Mouse (Mus musculus): ENCODE data around the gene Pou2f1. TPM values are rescaled to one million over a fixed set of nuclear protein-coding genes. Genes with fewer than 3 reads are reported as not detected.
A peak's percentile ranks its signal among the peaks of the same experiment; 100 is the strongest.

Pou2f1 gene
- total RNA-seq, 2 experiments from 2014 or later, result 17.3 to 28.5 TPM

DNA sequence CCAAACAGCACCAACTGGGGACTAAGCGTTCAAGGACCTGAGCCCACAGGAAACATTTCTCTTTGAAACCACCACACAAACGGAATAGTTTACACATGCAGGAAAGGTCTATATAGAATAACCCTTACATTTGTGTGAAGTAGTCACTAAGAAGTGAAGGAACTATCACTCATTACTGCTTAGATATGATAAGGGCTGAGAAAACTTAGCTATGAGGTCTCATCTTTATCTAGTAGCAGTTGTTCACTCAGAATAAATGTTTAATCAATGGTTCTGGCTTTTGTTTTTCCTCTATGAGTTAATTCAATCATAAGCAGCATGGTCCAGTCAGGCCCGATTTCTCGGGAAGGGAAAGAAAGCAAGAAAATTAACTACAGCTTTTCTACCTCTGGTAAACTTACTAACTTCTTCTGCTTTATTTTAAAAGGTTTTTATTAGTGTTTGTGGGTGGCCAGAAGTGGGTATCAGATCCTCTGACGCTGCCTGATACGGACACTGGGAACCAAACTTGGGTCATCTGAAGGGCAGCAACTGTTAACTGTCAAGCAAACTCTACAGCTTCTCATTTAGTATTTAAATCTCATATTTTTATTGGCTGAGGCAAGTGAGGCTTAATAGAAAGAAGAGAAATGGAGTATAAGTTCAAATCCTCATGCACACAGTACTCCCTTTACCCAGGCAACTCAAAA is 40.7 kb downstream of the Pou2f1 start:
- peak; percentile 54; the same call in 1 of the 2 replicates for ATAC-seq (replicated peaks; ENCODE audit: poor library complexity)

DNA sequence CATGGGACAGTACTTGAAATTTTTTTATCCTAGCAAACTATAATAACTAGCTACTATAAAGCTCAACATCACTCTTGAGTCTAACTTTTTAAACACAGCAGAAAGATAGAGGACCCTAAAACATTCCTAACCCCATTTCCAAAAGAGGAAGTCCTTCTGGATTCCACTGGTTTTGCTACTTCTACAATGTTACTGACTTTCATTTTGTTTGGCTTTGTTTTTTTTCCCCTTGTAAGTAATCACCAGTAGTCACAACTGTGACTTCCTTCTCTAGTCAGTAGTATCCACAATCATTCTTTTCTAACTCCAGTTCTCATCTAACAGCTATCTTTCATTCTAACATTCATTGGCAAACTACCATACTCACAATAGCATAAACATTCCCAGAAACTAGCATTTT is 44.3 kb downstream of the Pou2f1 start:
- 0 out of 2 replicates have a peak, but pooled peaks have one; percentile 29 for ATAC-seq (replicated peaks; ENCODE audit: poor library complexity)

DNA sequence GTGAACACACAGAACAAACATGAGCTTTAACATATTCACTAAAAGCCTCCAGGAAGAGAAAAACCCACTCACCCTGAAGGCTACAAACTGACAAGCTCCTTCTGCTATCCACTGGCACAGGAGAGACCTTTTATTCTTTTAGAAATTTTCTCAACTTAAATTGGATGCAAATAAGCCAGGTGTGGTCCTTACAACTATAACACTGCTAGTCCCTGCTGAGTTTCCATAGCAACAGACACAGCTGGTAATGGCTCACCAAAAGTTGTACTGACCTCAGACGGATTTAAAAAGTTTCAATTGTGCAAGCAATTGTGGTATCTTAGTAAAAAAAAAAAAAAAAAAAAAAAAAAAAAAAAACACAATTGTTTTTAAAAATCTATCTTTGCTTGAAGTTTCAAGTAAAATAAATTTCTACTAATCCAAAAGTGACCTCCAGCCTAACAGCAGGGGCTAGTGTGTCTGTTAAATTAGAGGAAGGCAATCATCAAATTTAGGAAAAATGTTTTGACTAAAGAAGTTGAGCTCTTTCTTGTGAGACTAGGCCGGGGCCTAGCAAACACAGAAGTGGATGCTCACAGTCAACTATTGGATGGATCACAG is 54.2 kb downstream of the Pou2f1 start:
- ATAC-seq (replicated peaks; ENCODE audit: poor library complexity), result no peak

DNA sequence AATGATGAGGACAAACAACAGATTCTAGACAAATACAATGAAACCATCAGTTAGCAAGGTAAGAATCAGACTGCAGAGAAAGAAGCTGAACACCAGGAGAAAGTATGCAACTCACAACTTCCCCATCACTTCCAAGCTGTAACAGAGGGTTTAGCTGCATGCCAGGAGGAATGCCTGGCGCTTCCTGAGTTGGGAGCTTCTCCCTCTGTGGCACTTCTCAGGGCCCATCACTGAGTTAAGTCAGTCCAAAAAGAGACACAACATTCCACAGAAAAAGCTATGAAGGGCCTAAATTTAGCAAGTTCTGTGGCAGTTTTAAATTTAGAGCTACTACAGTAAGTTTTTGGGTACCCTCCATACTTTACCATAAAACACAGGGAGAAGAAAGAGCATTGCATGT is 59.2 kb downstream of the Pou2f1 start:
- no peak for ATAC-seq (replicated peaks; ENCODE audit: poor library complexity)

DNA sequence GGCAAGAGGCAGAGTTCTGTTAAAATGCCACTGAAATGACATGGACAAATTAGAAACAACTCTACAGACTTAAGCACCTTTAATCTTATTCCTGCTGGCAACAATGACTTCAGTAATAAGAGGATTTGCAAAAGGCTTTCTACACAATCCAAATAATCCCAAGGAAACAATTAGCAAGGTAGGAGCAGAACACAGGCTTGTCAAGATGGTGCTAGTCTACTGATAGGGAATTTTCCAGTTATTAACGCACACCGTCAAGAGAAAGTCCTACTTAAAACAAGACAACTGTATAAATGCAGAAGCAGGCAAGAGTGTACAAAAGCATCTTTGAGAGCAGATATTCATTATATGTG is 67.0 kb downstream of the Pou2f1 start:
- no peak for ATAC-seq (replicated peaks; ENCODE audit: poor library complexity)

DNA sequence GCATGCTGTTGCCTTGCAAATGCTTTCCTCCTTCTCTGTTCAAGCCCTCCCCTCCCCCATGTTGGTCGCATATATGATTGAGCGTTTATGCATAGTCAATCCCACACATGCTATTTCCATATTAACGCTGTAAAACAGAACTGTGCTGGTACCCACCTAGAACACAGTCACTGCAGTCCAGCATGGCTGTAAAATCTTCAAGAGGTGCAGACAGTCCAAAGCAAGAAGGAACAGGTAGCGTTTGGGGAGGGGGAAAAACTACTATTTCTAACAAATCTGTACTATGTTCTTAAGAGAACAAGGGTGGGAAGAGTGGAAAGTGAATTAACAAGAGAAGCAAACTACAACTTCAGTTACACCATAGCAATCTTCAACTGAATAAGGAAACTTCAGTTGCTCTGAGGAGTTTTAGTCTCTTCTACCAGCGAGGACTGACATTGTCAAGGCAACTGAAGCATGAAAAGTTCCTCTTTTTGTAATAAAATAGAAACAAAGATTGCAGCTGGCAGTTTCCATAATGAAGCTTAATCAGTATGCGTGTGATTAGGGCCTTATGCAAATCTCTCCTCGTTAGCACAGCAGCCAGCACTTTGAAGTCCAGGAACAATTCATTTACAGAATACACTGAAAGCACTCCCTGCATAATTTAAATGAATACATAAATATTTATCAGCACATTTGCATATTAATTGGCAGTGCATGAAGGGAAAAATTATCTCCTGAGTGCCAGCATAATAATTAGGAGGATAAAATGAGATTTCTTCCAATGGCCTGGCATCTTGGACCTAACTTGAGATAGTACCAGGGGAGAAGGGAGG is 67.6 kb downstream of the Pou2f1 start:
- peak; percentile 77 for ATAC-seq (replicated peaks; ENCODE audit: poor library complexity)

DNA sequence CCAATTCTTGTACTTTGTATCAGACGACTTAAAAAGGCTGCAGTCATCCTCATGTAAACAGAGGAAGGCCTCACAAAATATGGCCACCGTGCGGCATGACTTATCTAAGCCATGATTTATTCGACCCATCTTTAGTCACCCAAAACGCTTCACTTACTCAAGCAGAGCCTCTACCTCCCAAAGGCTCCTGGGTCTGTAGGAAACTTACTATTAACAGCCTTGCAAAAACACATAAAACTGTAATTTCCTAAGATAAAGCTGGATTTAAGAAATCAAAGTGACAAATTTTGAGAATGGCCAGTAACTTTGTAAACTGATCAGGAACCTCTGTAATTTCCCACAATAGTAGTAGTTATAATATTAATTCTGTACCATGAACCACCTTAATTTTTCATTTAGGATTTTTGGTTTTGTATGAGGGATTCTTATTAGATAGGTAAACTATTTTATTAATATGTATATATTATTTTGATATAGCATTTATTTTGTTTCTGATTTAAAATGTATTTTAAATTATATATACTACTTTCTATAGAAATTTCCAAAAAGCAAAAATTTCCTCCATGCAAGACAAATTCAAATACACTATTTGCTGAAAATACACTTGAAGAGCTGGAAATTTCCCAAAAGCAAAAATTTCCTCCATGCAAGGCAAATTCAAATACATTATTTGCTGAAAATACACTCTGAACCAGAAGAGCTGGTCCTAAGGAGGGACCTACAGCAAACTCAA is 68.4 kb downstream of the Pou2f1 start:
- ATAC-seq (replicated peaks; ENCODE audit: poor library complexity), result no peak

DNA sequence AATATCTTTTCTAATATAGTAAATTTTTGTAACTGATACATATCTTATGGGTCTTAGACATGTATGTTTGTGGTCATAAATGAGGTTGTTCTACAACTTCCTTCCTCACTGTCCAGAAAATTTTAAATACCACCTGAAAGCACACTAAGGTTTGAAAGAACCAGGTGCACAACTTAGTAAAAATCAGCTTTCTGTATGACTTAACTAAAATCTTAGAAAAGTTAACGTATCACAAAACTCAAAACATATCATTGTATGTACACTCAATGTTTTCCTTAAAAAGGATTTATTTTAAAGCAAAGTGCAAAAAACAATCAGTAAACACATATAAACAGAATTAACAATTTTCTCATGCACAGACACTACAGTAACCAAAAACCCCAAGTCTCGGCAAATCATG is 69.6 kb downstream of the Pou2f1 start:
- no peak for ATAC-seq (replicated peaks; ENCODE audit: poor library complexity)

DNA sequence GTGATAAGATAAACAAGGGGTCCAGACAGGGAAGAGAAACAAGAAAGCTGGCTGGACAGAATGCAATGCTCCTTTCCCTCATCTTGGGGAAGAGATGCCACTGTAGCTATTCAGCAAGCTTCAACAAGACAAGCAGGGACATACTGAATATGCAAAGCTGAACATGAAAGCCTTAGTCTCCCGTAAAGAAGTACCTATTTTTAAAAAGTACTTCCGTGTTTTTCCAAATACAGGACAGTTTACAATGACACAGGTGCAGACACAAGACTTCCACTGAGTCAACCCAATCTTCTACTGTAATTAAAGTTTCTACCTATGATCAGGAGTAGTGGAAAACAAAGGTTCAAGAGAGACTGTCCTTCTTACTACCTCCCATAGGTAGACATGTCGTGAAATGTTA is 72.0 kb downstream of the Pou2f1 start:
- no peak for ATAC-seq (replicated peaks; ENCODE audit: poor library complexity)

DNA sequence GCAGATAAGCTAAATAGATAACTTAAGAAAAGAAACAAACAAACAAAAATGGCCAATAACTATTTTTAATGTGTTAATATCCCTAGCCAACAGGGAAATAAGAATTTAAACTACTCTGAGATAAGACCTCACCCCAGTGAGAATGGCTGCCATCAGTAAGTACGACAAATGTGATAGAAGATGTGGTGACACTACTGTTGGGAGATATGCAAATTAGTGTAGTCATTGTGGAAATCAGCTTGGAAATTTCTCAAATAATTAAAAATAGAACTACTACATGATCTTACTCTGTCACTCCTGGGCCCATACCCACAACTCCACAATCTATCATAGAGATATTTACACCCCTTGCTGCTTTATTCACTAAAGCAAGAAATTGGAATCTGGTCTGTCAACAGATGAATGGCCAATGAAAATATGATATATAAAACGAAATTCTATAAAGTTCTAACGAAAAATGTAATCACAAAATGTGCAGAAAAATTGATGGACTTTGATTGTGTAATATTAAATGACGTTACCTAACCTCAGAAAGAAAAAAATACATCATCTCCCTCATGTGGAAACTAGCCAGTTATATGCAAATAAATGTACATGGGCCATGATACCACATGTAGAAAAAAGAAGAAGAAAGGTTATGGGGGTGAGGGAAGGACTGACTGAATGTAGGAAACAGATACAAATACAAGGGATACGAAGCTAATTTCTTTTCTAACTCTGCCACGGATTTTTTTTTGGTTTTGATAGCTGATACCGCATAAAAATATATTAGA is 74.8 kb downstream of the Pou2f1 start:
- peak; percentile 66 for ATAC-seq (replicated peaks; ENCODE audit: poor library complexity)

DNA sequence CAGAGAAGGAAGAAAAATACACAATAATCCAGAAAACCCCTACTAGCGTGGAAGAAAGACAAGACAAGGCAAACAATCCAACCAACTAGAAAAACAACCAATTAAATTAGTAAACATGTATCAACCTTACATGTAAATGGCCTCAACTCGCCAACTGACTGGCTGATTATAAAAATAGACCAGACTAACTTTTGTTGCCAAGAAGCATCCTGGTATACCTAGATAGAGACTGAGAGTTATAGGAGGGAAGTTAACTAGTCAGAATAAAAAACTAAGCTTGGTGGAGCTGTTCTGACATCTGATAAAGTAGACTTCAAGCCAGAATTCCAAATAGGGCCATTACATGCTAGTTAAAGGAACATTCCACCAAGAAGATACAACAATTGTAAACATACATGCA is 77.3 kb downstream of the Pou2f1 start:
- peak; percentile 52 for ATAC-seq (replicated peaks; ENCODE audit: poor library complexity)

DNA sequence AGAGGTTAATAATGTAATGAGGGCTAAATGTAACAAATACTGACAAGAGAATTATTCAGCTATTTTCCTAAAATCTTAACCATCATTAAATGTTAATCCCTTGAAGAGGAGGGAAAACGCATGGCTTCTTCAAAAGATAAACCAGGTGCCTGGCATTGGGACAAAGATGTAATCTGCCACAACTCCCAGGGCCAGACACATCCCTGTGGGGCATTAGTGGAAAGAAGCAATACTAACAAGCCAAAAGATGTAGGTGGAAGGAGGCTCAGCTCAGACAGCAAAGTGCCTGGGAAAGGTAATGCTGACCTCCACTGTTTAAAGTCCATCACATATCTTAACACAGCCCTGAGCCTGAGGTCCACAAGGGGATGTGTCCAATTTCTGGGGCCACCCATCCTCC is 80.0 kb downstream of the Pou2f1 start:
- no peak for ATAC-seq (replicated peaks; ENCODE audit: poor library complexity)

DNA sequence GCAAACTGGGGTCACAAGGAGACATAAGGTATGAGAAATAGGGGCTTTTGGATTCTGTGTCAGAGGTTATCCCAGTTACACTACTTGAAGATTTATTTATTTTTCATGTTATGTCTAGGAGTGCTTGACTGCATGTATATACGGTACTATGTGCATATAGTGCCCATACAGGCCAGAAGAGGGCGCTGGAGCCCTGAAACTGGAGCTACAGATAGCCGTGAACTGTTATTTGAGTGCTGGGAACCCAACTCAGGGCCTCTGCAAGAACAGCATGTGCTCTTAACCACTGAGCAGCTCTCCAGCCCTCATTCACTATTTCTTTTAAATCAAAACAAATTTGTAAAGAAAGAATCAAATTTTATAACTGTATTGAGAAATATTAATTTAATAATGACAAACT is 81.5 kb downstream of the Pou2f1 start:
- no peak for ATAC-seq (replicated peaks; ENCODE audit: poor library complexity)

DNA sequence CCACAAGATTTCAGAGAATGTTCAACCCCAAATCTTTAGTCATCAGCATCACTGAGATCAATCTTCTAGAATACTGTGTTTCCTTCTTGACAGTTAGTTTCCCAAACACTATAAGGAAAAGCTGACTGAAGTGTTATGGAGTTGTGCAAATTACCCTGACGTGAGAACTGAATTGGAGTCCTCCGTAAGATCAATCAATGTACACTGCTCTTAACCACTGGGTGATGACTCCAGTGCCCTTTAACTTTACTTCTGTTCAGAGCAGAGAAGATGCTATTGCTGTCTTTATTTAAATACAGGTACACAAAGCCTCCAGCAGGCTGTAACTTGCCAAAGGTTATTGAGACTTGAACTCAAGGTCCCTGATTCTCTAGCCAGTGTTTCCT is 88.1 kb downstream of the Pou2f1 start:
- no peak for ATAC-seq (replicated peaks; ENCODE audit: poor library complexity)

DNA sequence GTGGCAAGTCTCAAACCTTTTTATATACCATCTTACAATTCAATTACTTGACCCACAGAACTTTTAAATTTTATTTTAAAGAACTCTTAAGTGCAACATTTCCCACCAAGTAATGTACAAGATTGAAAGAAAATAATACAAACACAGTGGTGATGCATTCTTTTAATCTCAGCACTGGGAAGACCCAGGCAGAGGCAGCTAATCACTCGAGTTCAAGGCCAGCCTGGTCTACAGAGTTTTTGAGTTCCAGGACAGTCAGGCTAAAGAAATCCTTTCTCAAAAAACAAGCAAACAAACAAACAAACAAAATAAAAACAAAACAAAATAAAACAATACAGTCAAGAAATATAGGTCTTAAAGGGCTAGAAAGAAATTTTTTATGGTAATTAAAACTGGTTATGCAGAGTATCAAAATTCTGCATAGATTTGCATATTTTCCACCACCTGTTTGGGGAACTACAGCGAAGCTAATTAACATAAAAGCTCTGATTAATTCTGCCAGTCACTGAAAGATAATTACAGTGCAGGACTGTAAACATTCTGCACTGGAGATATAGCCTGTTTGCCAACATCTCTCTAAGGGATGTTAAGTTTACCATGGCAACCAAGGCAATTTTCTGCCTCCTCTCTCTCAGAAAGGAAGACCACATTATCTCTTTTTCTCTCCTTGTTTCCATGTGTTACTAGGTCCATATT is 88.6 kb downstream of the Pou2f1 start:
- no peak for ATAC-seq (replicated peaks; ENCODE audit: poor library complexity)

DNA sequence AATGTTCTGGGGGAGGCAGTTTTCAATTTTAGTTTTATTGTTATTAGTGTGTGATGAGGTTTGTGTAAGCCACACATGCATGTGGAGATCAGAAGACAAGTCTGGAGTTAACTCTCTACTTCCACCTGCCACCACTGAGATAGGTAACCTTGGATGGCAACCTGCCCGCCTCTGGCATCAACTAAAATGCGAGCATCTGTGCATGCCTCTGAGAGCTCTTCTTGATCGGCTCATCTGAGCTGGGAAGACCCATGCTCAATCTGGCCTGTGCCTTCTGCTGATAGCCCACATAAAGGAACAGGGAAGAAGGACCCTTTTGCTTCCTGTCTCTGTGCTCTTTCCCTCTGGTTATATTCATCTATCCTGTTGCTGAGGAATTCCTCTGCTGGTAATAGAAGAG is 93.0 kb downstream of the Pou2f1 start:
- no peak for ATAC-seq (replicated peaks; ENCODE audit: poor library complexity)

DNA sequence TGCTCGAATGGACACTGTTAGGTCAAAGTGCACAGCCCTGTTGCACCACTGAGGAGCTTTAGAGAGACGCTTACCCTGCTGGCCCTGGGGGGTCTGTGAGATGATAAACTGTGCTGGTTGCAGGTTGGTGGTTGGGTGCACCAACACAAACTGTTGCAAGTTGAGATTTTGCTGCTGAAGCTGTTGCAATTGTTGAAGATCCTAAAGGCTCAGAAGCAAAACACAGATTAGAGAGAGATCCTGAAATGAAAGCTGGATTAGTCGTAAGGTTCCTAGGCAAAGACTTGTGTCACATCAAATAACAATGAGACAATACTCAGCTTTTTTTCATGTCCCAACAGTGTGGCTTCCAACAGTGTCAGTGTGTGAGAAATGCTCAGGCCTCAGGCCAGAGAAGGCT is 93.7 kb downstream of the Pou2f1 start:
- ATAC-seq (replicated peaks; ENCODE audit: poor library complexity), result no peak

DNA sequence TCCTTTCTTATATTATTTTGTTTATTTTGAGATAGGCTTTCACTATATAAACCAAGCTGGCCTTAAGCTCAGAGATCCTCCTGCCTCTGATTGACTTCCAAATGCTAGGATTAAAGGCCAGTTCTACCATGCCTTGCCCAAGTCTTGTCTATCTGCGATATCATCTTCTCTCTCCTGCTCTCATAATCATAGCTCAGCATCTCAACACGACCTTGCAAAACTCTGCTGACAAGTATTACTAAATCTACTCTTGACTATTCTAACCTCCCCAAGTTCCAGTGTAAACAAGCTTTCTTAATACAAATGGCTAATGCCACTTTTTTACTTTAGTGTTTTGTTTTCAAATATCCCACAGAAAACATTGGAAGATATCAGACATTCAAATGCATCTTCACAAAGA is 94.3 kb downstream of the Pou2f1 start:
- no peak for ATAC-seq (replicated peaks; ENCODE audit: poor library complexity)

DNA sequence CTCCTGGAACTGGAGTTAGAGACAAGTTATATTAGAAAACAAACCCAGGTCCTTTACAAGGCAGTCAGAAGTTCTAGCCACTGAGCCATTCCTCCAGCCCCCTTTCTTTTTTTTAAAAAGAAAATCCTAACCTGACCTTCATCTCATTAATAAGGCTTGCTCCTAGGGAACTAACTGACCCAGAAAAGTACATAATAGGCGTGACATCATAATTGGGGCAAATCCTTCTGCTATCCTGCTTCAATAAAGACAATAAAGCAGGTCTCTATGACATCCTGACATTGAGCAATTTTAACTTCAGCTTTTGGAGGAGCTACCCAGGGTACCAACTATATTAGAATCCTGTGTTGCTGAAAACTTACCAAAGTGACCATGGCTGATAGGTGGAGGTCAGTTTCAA is 98.9 kb downstream of the Pou2f1 start:
- ATAC-seq (replicated peaks; ENCODE audit: poor library complexity), result no peak

DNA sequence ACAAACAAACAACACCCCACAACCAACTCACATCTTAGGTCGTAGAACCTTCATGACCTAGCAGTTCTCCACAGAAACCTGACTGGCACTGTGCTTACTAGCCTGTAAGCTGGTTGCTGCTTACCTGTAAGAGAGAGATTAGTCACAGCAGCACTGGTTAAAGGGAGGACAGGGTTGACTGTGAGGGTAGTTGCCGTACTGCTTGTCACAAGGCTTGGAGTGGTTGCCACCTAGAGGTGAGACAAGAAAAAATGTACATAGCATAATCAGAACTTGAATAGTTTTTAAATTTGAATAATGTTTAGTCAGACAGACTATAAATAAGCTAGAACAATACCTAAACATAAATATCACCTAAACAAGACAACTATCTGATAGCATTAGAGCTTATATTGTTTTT is 110.8 kb downstream of the Pou2f1 start:
- peak; percentile 74 for ATAC-seq (replicated peaks; ENCODE audit: poor library complexity)

All from megakaryocyte progenitor cell, adult 5-6 weeks (primary cell).